Mouse (Mus musculus) ES-Bruce4 (cell line): ENCODE data around the gene Adcyap1r1.

Experiments
- CTCF ChIP-seq: IDR thresholded peaks from one replicate; pipeline ENCODE4 v1.8.1; 2011; ENCODE audit warnings: low read depth, low read length
- EP300 ChIP-seq: IDR thresholded peaks from 2 replicates; pipeline ENCODE4 v1.6.1; 2011; ENCODE audit warnings: low read depth, low read length; ENCODE audit not compliant: insufficient read depth

- TF ChIP-seq CTCF (no peak), EP300 (no peak)
Measured at GRCm38 (mm10) chr6:55420411-55420810, 31.4 kb upstream of the Adcyap1r1 start.
